Mouse (Mus musculus): Measurements from ENCODE around the gene Pdia5. TPM values are rescaled to one million over a fixed set of nuclear protein-coding genes. Genes with fewer than 3 reads are reported as not detected.
A peak's percentile ranks its signal among the peaks of the same experiment; 100 is the strongest.

The Pdia5 gene
- polyA plus RNA-seq (2012) = 0.02 TPM in 1 of 2 replicates, not detected in the other

- peaks cover 21% of the 10 kb centered on the region for H3K27me3 ChIP-seq (ENCODE audit: control insufficient read depth)
- peak within 1 kb of the TSS; percentile 59 for H3K4me3 ChIP-seq (replicated peaks)
- no peak for TF ChIP-seq TAL1 (IDR thresholded peaks at IDR 0.05; ENCODE audit: low read length)
- no peak for TF ChIP-seq GATA1 (IDR thresholded peaks at IDR 0.05; ENCODE audit: low read length)
- no peaks in the 10 kb centered on the region for H3K36me3 ChIP-seq (ENCODE audit: control insufficient read depth)
- H3K4me1 ChIP-seq (ENCODE audit: control insufficient read depth) = peaks cover 9% of the 10 kb centered on the region; the same call in 1 of the 2 replicates
- H3K9me3 ChIP-seq (ENCODE audit: control insufficient read depth, low read length) = no peaks in the 10 kb centered on the region
Observed at GRCm38 (mm10) chr16:35490231-35491070, at the start of gene Pdia5. TSS of gene Pdia5 (minus strand) at chr16:35490873.

- Histone ChIP-seq H3K4me1 (ENCODE audit: control insufficient read depth) (no peaks in the 10 kb centered on the region), H3K9me3 (ENCODE audit: control insufficient read depth, low read length) (no peaks in the 10 kb centered on the region), H3K27me3 (ENCODE audit: control insufficient read depth) (peaks cover 67% of the 10 kb centered on the region), H3K36me3 (ENCODE audit: control insufficient read depth) (no peaks in the 10 kb centered on the region), H3K4me3 (replicated peaks) (no peak overlapping the region)
- TF ChIP-seq TAL1 (IDR thresholded peaks at IDR 0.05; ENCODE audit: low read length) = no peak
Observed at GRCm38 (mm10) chr16:35539041-35539440, 48.4 kb upstream of the Pdia5 start.

- H3K36me3 ChIP-seq (ENCODE audit: control insufficient read depth) = no peaks in the 10 kb centered on the region
- no peaks in the 10 kb centered on the region for H3K9me3 ChIP-seq (ENCODE audit: control insufficient read depth, low read length)
- TF ChIP-seq TAL1 (IDR thresholded peaks at IDR 0.05; ENCODE audit: low read length) (no peak), GATA1 (IDR thresholded peaks at IDR 0.05; ENCODE audit: low read length) (no peak)
- no peaks in the 10 kb centered on the region for H3K4me1 ChIP-seq (ENCODE audit: control insufficient read depth)
- no peak overlapping the region for H3K4me3 ChIP-seq (replicated peaks)
- peaks cover 53% of the 10 kb centered on the region for H3K27me3 ChIP-seq (ENCODE audit: control insufficient read depth)
Observed at GRCm38 (mm10) chr16:35537651-35538050, 47.0 kb upstream of the Pdia5 start.

- no peak overlapping the region for H3K4me3 ChIP-seq (replicated peaks)
- H3K27me3 ChIP-seq (ENCODE audit: control insufficient read depth) = peaks cover 22% of the 10 kb centered on the region
- no peaks in the 10 kb centered on the region for H3K9me3 ChIP-seq (ENCODE audit: control insufficient read depth, low read length)
- no peaks in the 10 kb centered on the region for H3K4me1 ChIP-seq (ENCODE audit: control insufficient read depth)
- H3K36me3 ChIP-seq (ENCODE audit: control insufficient read depth) = no peaks in the 10 kb centered on the region
- TF ChIP-seq TAL1 (IDR thresholded peaks at IDR 0.05; ENCODE audit: low read length) = no peak
Observed at GRCm38 (mm10) chr16:35534630-35535029, 44.0 kb upstream of the Pdia5 start.

GRCm38 (mm10) chr16:35524200-35524599, 33.5 kb upstream of the Pdia5 start:
- no peak overlapping the region for H3K4me3 ChIP-seq (replicated peaks)
- no peaks in the 10 kb centered on the region for H3K36me3 ChIP-seq (ENCODE audit: control insufficient read depth)
- no peaks in the 10 kb centered on the region for H3K9me3 ChIP-seq (ENCODE audit: control insufficient read depth, low read length)
- H3K27me3 ChIP-seq (ENCODE audit: control insufficient read depth) = no peaks in the 10 kb centered on the region
- no peaks in the 10 kb centered on the region for H3K4me1 ChIP-seq (ENCODE audit: control insufficient read depth)
- TF ChIP-seq TAL1 (IDR thresholded peaks at IDR 0.05; ENCODE audit: low read length) = no peak
- TF ChIP-seq GATA1 (IDR thresholded peaks at IDR 0.05; ENCODE audit: low read length) = no peak

GRCm38 (mm10) chr16:35519245-35519644, 28.6 kb upstream of the Pdia5 start:
- Histone ChIP-seq H3K4me1 (ENCODE audit: control insufficient read depth) (no peaks in the 10 kb centered on the region), H3K9me3 (ENCODE audit: control insufficient read depth, low read length) (no peaks in the 10 kb centered on the region), H3K4me3 (replicated peaks) (no peak overlapping the region), H3K36me3 (ENCODE audit: control insufficient read depth) (no peaks in the 10 kb centered on the region), H3K27me3 (ENCODE audit: control insufficient read depth) (peaks cover 4% of the 10 kb centered on the region)
- TF ChIP-seq TAL1 (IDR thresholded peaks at IDR 0.05; ENCODE audit: low read length) (no peak; the same call in 2 of the 3 replicates), GATA1 (IDR thresholded peaks at IDR 0.05; ENCODE audit: low read length) (no peak)

GRCm38 (mm10) chr16:35517976-35518951, 27.6 kb upstream of the Pdia5 start:
- Histone ChIP-seq H3K4me3 (replicated peaks) (no peak overlapping the region), H3K36me3 (ENCODE audit: control insufficient read depth) (no peaks in the 10 kb centered on the region), H3K27me3 (ENCODE audit: control insufficient read depth) (peaks cover 4% of the 10 kb centered on the region), H3K9me3 (ENCODE audit: control insufficient read depth, low read length) (no peaks in the 10 kb centered on the region), H3K4me1 (ENCODE audit: control insufficient read depth) (no peaks in the 10 kb centered on the region)
- TF ChIP-seq GATA1 (IDR thresholded peaks at IDR 0.05; ENCODE audit: low read length) = no peak
- TF ChIP-seq TAL1 (IDR thresholded peaks at IDR 0.05; ENCODE audit: low read length) = no peak

GRCm38 (mm10) chr16:35515977-35516612, 25.4 kb upstream of the Pdia5 start:
- Histone ChIP-seq H3K27me3 (ENCODE audit: control insufficient read depth) (peaks cover 4% of the 10 kb centered on the region), H3K9me3 (ENCODE audit: control insufficient read depth, low read length) (peaks cover 7% of the 10 kb centered on the region), H3K4me1 (ENCODE audit: control insufficient read depth) (no peaks in the 10 kb centered on the region), H3K4me3 (replicated peaks) (no peak overlapping the region), H3K36me3 (ENCODE audit: control insufficient read depth) (no peaks in the 10 kb centered on the region)
- TF ChIP-seq TAL1 (IDR thresholded peaks at IDR 0.05; ENCODE audit: low read length) (no peak), GATA1 (IDR thresholded peaks at IDR 0.05; ENCODE audit: low read length) (no peak)
